Mouse (Mus musculus) liver, postnatal 0 days (tissue): Measurements from ENCODE around the gene Ksr2.
A peak's percentile ranks its signal among the peaks of the same experiment; 100 is the strongest.

Source experiments
- CTCF ChIP-seq: sonication (generic); IDR thresholded peaks from 2 replicates; pipeline ENCODE4 v1.5.1; 2016; ENCODE audit warnings: antibody characterized with exemption, low read depth
- EP300 ChIP-seq: IDR thresholded peaks from 2 replicates; pipeline ENCODE4 v1.6.1; 2016; ENCODE audit warnings: antibody characterized with exemption, low read depth, mild to moderate bottlenecking

- 0 out of 2 replicates have a peak, but pooled peaks have one; percentile 6 for TF ChIP-seq CTCF
- TF ChIP-seq EP300 = no peak
Observed at GRCm38 (mm10) chr5:117413507-117414501, at the start of gene Ksr2.
